Mouse (Mus musculus) c-Kit-positive CD71-positive TER-119-positive erythroid progenitor cells, embryonic 14.5 days (primary cell): ENCODE data around the gene Slc25a25.

Source experiments
- DNase-seq: peaks from one replicate; pipeline ENCODE4 v3.0.0-alpha.2; 2013; ENCODE audit warnings: low spot score

The Slc25a25 gene

DNA sequence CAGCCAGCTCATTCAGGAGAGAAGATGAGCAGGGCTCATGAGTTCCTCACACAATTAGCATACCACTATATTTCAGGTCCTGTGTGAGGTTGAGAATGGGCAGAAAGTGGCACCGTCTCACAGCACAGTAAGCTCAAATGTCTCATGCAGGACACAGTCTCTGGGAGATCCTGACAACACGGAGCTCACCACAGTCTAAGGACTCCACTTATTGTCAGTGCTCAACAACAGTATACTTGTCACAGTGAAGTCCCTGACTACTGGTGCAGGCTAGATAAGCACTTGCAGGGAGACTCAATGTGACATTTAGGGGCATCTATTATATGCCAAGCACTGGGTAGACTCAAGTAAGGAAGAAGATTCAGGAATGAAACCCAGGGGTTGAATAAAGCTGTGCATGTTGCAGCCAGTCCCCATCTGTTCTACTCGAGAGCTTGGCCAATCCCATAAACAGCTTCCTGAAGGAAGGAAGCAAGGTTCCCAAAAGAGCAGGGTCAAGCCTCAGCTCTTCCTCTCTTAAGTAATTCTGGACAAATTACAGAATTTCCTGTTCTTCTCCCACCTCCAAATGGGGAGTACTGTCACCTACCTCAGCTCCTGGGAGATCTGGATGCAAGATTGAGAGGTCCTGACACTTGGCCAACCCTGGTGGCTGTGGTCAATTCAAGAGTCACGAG, 21.9 kb downstream of the Slc25a25 start:
- no peak for DNase-seq

GRCm38 (mm10) chr2:32428262-32428722, 23.0 kb downstream of the Slc25a25 start:
- DNase-seq: no peak

DNA sequence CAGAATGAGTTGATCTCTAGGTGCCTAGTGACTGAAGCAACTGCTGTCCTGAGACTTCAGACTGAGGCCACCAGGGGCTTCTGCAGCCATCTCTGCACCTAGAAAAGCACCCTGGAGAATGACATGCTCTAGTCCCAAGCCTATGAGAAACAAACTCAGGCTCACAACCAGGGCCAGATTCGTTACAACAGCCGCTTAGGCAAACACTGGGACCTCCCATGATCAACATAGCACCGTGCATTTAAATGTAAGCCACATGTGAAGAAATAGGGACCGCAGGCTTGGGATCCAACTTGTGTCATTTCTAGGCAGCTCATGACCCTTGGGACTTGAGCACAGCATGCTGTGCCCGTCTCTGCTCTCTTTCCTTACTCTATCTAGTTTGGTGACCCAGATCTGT, 23.5 kb downstream of the Slc25a25 start:
- DNase-seq: no peak

DNA sequence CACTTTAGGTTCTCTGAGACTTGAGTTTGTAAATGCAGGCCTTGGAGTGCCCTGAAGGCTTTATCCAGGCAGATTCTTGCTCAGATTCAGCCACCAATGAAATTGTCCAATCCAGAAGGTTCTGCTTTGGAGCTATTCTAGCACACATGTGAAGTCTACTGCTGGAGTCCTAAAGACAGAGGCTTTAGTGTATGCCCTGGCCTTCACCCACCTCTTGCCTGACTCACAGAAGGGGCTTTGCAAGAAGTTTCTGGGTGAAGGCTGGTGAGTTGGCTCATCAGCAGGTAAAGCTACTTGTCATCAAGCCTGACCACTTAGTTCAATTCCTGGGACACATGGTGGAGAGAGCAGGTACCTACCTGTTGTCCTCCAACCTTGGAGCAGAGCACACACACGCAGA, 25.1 kb downstream of the Slc25a25 start:
- no peak for DNase-seq

DNA sequence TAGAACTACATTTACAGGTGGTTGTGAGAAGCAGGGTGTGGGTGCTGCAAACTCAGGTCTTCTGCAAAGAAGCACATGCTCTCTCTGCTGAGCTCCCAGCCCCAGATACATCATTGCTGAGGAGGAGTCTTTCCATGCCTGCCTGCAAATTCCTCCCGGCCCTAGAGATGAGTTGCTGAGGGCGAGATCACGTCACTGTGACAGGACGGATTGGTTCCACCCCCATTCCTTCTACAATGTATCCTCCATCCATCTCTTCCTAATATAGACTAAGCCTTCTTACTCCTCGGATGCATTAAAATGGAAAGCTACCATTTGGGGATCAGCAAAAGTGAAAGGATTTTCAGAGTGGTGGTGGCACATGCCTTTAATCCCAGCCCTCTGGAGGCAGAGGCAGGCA, 25.7 kb downstream of the Slc25a25 start:
- DNase-seq: no peak

- DNase-seq: no peak
Observed at GRCm38 (mm10) chr2:32424796-32425195, 26.4 kb downstream of the Slc25a25 start.

GRCm38 (mm10) chr2:32423481-32424331, 27.5 kb downstream of the Slc25a25 start:
- peak; percentile 66 for DNase-seq

DNA sequence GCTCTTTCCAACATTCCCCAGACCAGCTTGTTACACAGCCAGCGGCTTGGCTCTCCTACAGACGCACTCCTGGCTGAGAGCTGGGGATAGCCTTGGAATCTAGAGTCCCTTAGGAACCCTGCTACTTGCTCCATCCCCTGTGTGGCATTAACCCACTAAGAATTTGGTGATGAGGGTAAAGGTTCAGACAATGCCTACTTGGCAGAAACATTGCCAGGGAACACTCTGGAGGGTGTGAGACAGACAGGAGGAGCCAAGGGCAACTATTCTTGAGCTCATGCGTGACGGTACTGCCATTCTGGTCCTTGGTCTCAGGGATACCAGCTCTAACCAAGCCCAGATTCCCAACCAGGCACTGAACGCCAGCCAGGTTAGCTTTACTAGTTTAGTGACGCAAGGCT, 29.4 kb downstream of the Slc25a25 start:
- no peak for DNase-seq

GRCm38 (mm10) chr2:32420647-32421046, 30.6 kb downstream of the Slc25a25 start:
- no peak for DNase-seq

- DNase-seq: no peak
Observed at GRCm38 (mm10) chr2:32420066-32420608, 31.1 kb downstream of the Slc25a25 start.

- DNase-seq: no peak
Observed at GRCm38 (mm10) chr2:32419359-32419758, 31.9 kb downstream of the Slc25a25 start.

- DNase-seq: no peak
Observed at GRCm38 (mm10) chr2:32418430-32419151, 32.7 kb downstream of the Slc25a25 start.

DNA sequence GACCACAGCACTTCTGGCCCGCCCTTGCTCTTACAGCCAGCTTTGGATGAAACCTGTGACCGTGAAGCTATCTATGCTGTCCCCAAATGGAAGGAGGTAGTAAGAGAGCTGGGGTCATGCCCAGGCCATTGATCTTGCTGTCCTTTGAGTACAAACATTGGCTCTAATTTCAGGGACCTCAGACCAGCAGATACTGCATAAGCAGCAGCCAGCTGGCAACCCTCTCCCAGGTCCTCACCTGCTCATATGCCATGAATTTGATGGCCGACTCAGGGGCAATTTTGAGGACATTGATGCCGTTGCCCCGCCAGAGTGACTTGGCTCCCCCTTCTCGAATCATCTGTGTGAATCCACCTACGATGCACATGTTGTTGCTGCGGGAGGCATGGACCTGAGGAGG, 33.8 kb downstream of the Slc25a25 start:
- no peak for DNase-seq

GRCm38 (mm10) chr2:32416556-32416955, 34.7 kb downstream of the Slc25a25 start:
- DNase-seq: no peak

DNA sequence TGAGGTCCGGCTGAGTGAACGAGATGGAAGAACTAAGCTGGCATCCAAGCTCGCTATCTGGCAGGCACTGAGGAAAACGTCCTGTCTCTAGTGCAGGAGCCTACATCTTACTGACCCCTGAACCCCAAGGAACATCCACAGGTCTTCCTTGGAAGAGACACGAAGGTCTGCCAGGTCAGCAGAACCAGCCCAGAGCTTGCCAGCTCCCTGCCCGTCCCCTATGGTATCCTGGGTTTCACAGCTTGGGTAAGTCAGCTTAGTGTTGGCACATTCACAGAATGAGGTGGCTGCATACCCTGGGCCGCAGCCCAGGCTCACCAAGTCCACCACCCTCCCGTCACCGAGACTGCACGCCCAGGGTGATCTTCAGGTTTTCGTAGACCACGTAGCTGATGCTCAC, 35.4 kb downstream of the Slc25a25 start:
- no peak for DNase-seq

DNA sequence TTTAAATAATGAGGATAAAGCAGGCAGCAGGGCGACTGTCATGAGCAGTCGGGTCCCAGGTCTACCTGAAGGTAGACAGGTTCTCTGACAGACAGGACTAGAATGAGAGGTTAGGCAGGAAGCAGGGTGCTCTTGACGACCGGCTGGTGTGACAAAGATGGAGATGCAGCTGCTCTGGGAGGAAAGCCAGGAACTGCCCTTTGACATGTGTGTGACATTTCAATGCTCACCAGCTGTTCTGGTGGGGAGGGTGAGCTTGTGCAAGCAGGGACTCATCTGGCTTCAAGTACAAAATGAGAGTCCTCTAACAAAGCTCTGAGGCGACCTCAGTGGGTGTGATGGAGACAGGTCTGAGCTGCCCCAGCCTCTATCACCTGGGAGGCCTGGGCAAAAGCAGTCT, 37.3 kb downstream of the Slc25a25 start:
- no peak for DNase-seq

DNA sequence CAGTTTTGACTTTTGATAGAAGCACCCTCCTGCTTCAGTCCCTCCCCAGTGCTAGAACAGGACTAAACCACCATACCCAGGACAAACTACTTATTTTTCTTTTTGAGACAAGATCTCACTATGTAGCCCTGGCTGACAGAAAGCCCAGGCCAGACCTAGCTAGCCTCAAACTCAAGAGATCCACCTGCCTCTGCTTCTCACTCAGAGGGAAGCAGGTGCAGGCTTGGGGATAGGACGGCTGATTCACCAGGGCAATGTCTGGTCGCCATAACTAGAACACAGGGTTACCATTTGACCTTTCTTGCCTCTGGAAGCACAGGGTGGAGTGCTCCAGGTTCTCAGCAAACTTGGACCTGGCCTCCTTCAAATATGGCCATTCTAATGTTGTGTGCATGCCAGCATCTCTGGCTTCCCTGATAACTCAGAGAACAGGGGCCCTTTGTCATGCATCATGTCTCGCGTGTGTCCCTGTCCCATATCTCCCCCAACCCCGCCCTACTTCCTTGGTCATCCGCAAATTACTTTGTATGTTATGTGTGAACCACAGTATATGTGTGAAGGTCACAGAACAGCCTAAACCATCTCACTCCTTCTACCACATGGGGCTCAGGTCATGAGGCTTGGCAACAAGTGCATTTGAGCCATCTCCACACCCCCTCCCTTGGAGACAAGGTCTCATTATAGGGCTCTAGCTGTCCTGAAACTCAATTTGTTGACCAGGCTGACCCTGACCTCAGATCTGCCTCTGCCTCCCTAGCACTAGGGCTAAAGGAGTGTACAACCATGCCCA, 38.3 kb downstream of the Slc25a25 start:
- no peak for DNase-seq

GRCm38 (mm10) chr2:32411407-32411806, 39.8 kb downstream of the Slc25a25 start:
- DNase-seq: no peak

DNA sequence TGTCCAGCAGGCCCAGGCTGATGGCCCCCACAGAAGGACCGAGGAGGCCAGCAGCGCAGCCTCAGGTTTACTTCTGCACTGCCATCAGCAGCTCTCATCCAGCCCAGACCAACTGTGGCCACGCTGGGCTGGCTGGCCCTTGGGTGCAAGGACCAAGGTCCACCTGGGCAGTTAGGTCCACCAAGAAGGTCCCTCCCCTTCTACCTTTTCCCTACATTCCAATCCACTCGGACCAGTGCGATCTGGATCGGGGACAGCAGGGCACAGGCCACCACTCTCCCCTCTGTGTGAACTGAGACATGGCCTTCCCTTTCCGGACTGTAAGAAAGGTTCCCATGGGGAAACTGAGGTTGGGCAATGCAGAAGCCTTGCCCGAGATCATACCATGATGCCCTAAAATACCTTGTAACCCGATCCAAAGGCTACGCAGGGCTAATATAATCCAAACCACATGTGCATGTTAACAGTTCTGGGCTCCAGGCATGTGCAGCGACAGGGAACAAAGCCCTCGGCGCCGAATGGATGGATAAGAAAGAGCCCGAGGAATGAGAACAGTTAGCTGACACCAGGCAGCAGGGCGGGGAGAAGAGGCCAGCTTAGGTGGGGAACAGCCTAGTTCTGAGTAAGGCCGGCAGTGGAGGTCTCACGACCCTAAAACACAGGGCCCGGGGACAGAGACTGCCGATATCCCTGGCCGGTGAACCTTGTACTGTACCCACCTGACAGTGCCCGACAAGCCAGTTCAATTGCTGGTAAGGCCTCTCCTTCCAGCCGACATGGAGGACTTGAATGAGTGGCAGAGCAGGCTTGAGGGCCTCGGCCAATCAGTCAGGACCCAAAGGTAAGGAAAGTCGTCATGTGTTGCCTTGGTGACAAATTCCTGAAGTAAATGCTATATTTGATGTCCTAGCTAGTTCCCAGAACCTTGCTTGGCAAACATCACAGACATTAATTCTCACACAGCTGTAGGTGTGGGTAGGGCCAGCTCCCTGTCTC, 42.5 kb downstream of the Slc25a25 start:
- DNase-seq: no peak

DNA sequence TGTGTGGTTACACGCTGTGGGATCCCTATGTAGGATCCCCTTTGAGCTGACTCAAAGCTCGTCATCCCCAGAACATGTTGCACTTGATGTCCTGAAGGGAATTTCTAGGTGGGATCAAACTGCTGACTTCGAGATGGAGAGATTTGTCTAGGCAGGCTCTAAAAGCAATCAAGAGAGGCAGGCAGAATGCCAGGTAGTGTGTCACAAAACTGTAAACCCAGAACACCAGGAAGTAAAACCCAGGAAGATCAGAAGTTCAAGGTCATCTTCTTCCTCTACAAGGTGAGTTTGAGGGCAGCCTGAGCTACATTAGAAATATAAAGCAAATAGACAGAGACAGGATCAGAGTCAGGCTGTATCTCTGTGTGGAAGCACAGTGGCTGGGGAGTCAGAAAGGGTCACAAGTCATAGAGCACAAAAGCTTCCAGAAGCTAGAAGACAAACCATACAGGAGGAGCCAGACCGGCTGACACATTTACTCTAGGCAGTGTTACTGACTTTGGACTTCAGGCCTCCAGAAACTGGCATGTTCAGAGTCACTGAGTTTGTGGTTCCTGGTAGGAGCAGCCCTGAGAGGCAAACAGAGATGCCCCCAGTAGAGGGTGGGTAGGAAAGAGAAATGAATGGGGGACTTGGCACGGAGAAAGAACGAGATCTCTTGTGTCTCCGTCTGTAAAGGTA, 44.0 kb downstream of the Slc25a25 start:
- DNase-seq: no peak
